Mouse (Mus musculus) stomach, embryonic 16.5 days (tissue): Measurements from ENCODE around the gene Tex261. TPM values are rescaled to one million over a fixed set of nuclear protein-coding genes. Genes with fewer than 3 reads are reported as not detected.
A peak's percentile ranks its signal among the peaks of the same experiment; 100 is the strongest.

Source experiments
- ATAC-seq: fragments of 200-750 bp; cut with Nextera tagmentation; 2 replicates; pipeline ENCODE4 v1.8.0; 2017; ENCODE audit warnings: moderate number of reproducible peaks, moderate TSS enrichment; ENCODE audit not compliant: insufficient read depth, low FRiP score
- H3K27ac ChIP-seq: fragments of 300-500 bp; sonication (generic); 2 replicates; pipeline ENCODE4 v1.5.1; 2014; ENCODE audit warnings: low read length
- H3K27me3 ChIP-seq: fragments of 300-500 bp; sonication (generic); 2 replicates; pipeline ENCODE4 v1.6.1; 2014; ENCODE audit warnings: low read length, control low read depth, mixed read lengths; ENCODE audit not compliant: control insufficient read depth, insufficient read depth
- H3K36me3 ChIP-seq: fragments of 300-500 bp; sonication (generic); 2 replicates; pipeline ENCODE4 v1.6.1; 2014; ENCODE audit warnings: low read length; ENCODE audit not compliant: control insufficient read depth, insufficient read depth
- H3K4me1 ChIP-seq: fragments of 300-500 bp; sonication (generic); 2 replicates; pipeline ENCODE4 v1.6.1; 2014; ENCODE audit warnings: low read length, control low read depth, mixed read lengths; ENCODE audit not compliant: control insufficient read depth, insufficient read depth
- H3K4me2 ChIP-seq: fragments of 300-500 bp; sonication (generic); 2 replicates; pipeline ENCODE4 v1.6.1; 2014; ENCODE audit warnings: low read depth, low read length, mixed read lengths
- H3K4me3 ChIP-seq: fragments of 300-500 bp; sonication (generic); replicated peaks from 2 replicates; pipeline ENCODE4 v1.5.1; 2014; ENCODE audit warnings: mild to moderate bottlenecking, low read length
- H3K9ac ChIP-seq: fragments of 300-500 bp; sonication (generic); 2 replicates; pipeline ENCODE4 v1.6.1; 2014; ENCODE audit warnings: low read length
- H3K9me3 ChIP-seq: fragments of 300-500 bp; sonication (generic); replicated peaks from 2 replicates; pipeline ENCODE4 v1.6.1; 2016; ENCODE audit warnings: low read length, control low read depth; ENCODE audit not compliant: control insufficient read depth
- WGBS: fragments of 180-500 bp; shearing (Covaris S2); extraction: QIAGEN DNeasy Blood & Tissue Kit; methylation state at CpG from one replicate; pipeline ENCODE4 v1.1.7; 2014; 5-methylcytosine and 5-hydroxymethylcytosine counted together
- polyA plus RNA-seq: library from polyadenylated mRNA; unstranded; fragments of >200 nt; fragmentation: Nextera tagmentation; extraction: Ambion mirVana; gene quantifications from 2 replicates; pipeline ENCODE4 v1.2.1, GENCODE M21; 2015

The Tex261 gene
- polyA plus RNA-seq, 1 experiment from 2014 or later: 82.1 TPM

DNA sequence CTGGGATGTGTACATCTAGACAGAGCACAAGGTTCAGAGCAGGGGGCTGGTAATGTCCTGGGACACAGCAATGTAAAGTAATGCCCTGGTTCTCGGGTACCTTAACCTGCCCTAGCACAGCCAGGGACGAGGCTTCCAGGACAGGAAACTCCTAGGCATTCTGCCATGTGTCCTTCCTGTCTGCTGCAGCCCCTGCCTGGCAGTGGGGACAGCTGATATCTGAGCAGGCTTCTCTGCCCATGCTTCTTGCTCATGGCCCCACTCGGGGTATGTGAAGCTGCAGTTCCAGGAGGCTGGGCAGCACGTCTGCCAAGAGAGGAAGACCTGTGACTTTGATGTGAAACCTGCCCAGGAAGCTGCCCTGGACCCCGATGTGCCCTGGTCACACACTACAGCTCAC, 7.1 kb downstream of the Tex261 start:
- H3K9me3 ChIP-seq: no peaks in the 10 kb centered on the region
- WGBS: 75% methylated on average over 5 of the region's 5 CpGs
- H3K27ac ChIP-seq: no peak overlapping the region
- no peaks in the 10 kb centered on the region for H3K27me3 ChIP-seq
- H3K36me3 ChIP-seq: peaks cover 8% of the 10 kb centered on the region; the same call in 1 of the 2 replicates
- H3K4me2 ChIP-seq: no peak overlapping the region
- no peak overlapping the region for H3K9ac ChIP-seq
- H3K4me1 ChIP-seq: no peaks in the 10 kb centered on the region
- no peak overlapping the region for H3K4me3 ChIP-seq
- ATAC-seq: no peak

DNA sequence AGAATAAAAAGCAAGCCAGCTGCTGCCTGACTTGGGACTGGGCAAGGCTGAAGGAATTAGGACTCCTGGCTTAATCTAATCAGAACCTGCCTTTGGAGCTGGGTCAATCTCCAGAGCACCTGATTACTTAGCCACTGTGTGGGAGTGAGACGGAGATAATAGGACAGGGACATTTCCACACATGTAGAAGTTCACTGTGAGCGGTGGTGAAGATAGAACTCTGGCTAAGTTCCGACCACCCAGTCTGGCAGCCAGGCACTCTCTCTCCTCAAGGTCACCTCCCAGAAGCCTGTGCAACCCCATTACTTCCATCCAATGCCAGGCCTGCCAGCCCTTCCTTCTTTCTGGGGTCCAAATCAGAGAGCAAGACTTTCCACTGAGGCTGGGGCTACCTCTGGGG, 8.6 kb downstream of the Tex261 start:
- H3K4me1 ChIP-seq: peaks cover 10% of the 10 kb centered on the region
- no peaks in the 10 kb centered on the region for H3K9me3 ChIP-seq
- peaks cover 8% of the 10 kb centered on the region; the same call in 1 of the 2 replicates for H3K36me3 ChIP-seq
- H3K4me3 ChIP-seq: no peak overlapping the region
- WGBS: 84% methylated on average over 3 of the region's 3 CpGs
- no peak overlapping the region for H3K9ac ChIP-seq
- ATAC-seq: no peak
- H3K27me3 ChIP-seq: peaks cover 9% of the 10 kb centered on the region
- no peak overlapping the region for H3K27ac ChIP-seq
- H3K4me2 ChIP-seq: no peak overlapping the region

DNA sequence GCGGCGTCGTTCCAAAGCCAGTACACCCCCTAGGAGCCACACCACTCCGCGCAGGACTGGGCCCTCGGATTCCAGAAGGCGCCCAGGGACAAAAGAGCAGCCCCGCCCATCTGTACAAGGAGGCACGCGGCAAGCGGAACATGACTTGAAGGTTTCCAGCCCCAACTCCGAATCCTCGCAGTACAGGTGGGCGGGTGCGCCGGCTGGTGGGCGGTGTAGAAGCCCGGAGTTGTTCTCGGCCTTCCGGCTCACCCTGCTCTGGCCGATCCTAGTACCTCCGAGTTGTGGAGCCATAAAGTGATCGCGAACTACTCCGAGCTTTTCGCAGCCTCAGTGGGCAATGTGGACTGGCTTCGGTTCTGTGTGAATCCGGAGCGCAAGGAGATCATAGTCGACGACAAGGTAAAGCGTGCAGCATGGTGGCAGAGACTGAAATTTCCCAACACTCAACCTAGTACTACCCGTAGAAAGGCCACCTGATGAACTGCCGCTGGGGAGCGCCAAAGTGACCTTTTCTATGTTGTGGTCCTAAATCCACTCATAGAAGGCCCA, 12.7 kb downstream of the Tex261 start:
- Histone ChIP-seq H3K9ac (peak overlapping the region; percentile 20), H3K27me3 (peaks cover 40% of the 10 kb centered on the region), H3K4me3 (peak overlapping the region; percentile 35), H3K36me3 (no peaks in the 10 kb centered on the region), H3K4me1 (peaks cover 15% of the 10 kb centered on the region), H3K9me3 (no peaks in the 10 kb centered on the region), H3K27ac (no peak overlapping the region), H3K4me2 (peak overlapping the region; percentile 75)
- WGBS: 4% methylated on average over 35 of the region's 35 CpGs
- ATAC-seq: peak; percentile 79

DNA sequence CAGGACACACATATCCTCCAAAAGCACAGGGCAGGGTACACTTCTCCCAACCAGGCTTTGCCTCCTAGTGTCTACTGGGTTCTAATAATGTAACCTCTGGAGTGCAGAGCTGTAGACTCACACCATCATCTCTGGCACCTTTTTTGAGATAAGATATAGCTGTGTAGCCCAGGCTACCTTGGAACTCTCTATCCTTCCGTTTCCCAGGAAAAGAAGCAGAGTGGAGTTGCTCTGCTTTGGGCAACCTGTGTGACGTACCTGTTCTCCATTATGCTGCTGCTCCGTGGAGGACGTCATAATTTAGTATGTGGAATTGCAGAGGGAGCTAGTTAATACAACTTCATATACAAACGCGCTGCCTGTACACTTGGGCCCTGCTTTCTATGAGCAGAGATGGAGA, 13.3 kb downstream of the Tex261 start, which contains the start of gene Ankrd53:
Gene Ankrd53 (plus strand): TSS at position 301 of the 400 bp plus-strand sequence.
- peak within 1 kb of the TSS; percentile 20 for H3K9ac ChIP-seq

DNA sequence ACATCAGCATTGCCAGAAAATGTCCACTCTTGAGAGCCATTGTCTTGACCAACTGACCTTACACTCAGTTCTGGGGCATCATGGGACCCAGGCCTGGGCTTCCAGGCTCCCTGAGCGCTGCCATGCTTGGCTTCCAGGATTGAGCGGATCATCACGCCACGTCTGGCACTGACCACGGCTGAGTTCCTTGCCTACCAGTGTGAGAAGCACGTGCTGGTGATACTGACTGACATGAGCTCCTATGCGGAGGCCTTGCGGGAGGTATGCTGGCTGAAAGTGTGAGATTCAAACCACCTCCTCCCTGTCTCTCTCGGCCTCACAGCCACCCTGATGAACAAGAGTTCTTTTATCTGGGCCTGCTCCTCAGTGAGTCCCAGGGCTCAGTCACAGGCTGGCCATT, 19.6 kb downstream of the Tex261 start:
- Histone ChIP-seq H3K36me3 (no peaks in the 10 kb centered on the region), H3K4me2 (no peak overlapping the region), H3K9ac (no peak overlapping the region), H3K4me1 (peaks cover 5% of the 10 kb centered on the region; the same call in 1 of the 2 replicates), H3K27ac (no peak overlapping the region), H3K9me3 (no peaks in the 10 kb centered on the region), H3K27me3 (peaks cover 49% of the 10 kb centered on the region), H3K4me3 (no peak overlapping the region)
- WGBS: 76% methylated on average over 9 of the region's 9 CpGs
- no peak for ATAC-seq

More for the DNA sequence above, 13.3 kb downstream of the Tex261 start, which contains the start of gene Ankrd53:
- no peak for ATAC-seq
- Histone ChIP-seq H3K27ac (no peak within 1 kb of the TSS), H3K4me2 (peak within 1 kb of the TSS; percentile 75), H3K9me3 (no peaks in the 10 kb centered on the region), H3K4me1 (peaks cover 15% of the 10 kb centered on the region), H3K4me3 (peak within 1 kb of the TSS; percentile 35), H3K27me3 (peaks cover 46% of the 10 kb centered on the region), H3K36me3 (no peaks in the 10 kb centered on the region)
- WGBS: 27% methylated on average over 6 of the region's 6 CpGs

DNA sequence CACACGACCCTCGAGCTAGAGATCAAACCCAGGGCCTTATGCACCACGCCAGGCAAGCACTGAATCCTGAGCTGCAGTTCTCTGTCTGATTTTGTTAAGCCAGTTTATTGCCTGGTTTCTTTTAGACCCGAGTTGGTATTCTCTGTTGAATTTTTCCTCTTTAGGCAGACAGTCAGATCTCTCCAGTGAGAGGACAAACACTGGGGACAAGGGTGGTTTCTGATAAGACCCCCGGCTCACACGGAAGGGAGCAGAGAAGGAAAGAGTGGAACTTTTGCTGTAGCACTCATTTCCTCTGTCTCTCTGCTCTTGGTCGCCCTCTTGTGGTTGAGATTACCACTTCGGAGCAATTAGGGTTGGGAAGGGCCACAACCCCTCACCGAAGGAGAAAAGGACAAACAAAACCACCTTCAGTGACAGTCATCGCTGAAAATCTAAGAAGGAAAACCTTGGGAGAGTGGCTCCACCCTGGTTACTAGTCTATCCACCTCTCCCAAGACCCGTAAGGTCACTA, 25.4 kb downstream of the Tex261 start:
- Histone ChIP-seq H3K9me3 (no peaks in the 10 kb centered on the region), H3K4me1 (no peaks in the 10 kb centered on the region), H3K4me2 (no peak overlapping the region), H3K9ac (peak overlapping the region; percentile 58), H3K27me3 (peaks cover 11% of the 10 kb centered on the region; the same call in 1 of the 2 replicates), H3K27ac (no peak overlapping the region), H3K4me3 (no peak overlapping the region), H3K36me3 (no peaks in the 10 kb centered on the region)
- ATAC-seq: no peak
- WGBS: 9% methylated on average over 11 of the region's 11 CpGs

DNA sequence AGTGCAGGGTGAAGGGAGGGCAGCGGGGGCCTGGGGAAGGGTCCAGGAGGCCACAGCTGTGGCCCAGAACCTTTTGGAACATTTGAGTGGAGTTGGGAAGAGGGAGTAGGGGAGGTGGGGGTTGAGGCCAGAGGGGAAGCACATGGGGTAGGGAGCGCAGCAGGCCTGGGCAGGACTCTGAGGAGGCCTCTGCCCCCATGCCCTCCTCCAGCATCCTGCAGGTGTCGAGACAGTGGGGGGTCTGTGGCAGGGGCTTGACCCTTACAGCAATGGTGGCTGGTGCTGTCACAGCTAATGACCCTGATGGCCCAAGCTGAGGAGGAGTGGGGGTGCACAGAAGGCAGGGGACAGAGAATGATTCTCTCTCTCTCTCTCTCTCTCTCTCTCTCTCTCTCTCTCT, 26.3 kb downstream of the Tex261 start:
- no peak for ATAC-seq
- H3K4me2 ChIP-seq: no peak overlapping the region
- no peaks in the 10 kb centered on the region for H3K4me1 ChIP-seq
- no peak overlapping the region for H3K4me3 ChIP-seq
- H3K27ac ChIP-seq: no peak overlapping the region
- H3K36me3 ChIP-seq: no peaks in the 10 kb centered on the region
- H3K9ac ChIP-seq: no peak overlapping the region
- WGBS: 62% methylated on average over 3 of the region's 3 CpGs
- peaks cover 11% of the 10 kb centered on the region; the same call in 1 of the 2 replicates for H3K27me3 ChIP-seq
- no peaks in the 10 kb centered on the region for H3K9me3 ChIP-seq

DNA sequence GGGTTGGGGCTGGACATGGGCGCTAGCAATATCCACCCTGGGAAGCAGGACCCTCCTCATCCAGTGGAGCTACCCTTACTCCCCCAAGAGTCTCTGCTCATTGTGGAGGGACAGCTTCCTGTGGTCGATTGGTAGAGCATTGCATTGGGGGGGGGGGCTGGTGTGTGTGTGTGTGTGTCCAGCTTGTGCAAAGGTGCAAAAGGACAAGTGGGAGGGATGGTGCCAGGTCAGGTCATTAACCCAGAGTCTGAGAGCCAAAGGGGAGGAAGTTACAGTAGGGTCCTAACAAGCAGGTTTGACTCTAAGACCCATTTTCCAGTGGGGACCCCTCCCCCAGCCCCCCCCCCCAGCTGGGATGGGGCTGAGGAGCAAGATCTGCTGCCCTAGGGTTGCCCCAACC, 30.1 kb downstream of the Tex261 start:
- WGBS: 55% methylated on average over 2 of the region's 2 CpGs
- Histone ChIP-seq H3K27ac (no peak overlapping the region), H3K4me1 (no peaks in the 10 kb centered on the region), H3K4me2 (no peak overlapping the region), H3K36me3 (no peaks in the 10 kb centered on the region), H3K4me3 (no peak overlapping the region), H3K9me3 (peaks cover 6% of the 10 kb centered on the region), H3K27me3 (no peaks in the 10 kb centered on the region), H3K9ac (no peak overlapping the region)
- no peak for ATAC-seq

DNA sequence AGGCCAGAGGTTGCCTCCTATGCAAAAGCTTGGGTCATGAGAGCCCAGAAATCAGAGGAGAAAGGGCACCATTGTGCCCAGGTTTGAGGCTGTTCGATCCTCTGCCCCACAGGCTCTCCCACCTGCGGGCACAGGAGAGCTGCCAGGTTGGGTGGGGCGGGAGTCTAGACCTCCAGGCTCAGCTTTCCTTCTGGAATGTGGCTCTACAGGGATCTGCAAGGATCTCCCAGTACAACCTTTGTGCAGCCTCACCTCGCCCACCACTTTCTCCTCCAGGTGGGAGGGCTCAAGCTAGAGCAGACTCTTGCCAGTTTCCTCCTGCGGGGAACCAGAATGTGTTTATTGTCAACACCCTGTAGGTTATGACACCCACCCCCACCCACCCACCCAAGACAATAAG, 31.1 kb downstream of the Tex261 start:
- H3K4me1 ChIP-seq: no peaks in the 10 kb centered on the region
- H3K9ac ChIP-seq: no peak overlapping the region
- H3K9me3 ChIP-seq: peaks cover 6% of the 10 kb centered on the region
- WGBS: 46% methylated on average over 5 of the region's 5 CpGs
- H3K27ac ChIP-seq: no peak overlapping the region
- peak; percentile 44; the same call in 1 of the 2 replicates for ATAC-seq
- H3K4me2 ChIP-seq: no peak overlapping the region
- H3K27me3 ChIP-seq: no peaks in the 10 kb centered on the region
- no peaks in the 10 kb centered on the region for H3K36me3 ChIP-seq
- no peak overlapping the region for H3K4me3 ChIP-seq
